Mouse (Mus musculus) midbrain, embryonic 10.5 days (tissue): ENCODE results near the gene Fosb. TPM values are rescaled to one million over a fixed set of nuclear protein-coding genes. Genes with fewer than 3 reads are reported as not detected.

Experiments used
- DNase-seq: peaks from one replicate; pipeline ENCODE4 v3.0.0-alpha.2; 2017; ENCODE audit warnings: low spot score
- H3K27ac ChIP-seq: fragments of 300-500 bp; sonication (generic); replicated peaks from 2 replicates; pipeline ENCODE4 v1.5.1; 2016; ENCODE audit warnings: mild to moderate bottlenecking
- H3K27me3 ChIP-seq: fragments of 300-500 bp; sonication (generic); 2 replicates; pipeline ENCODE4 v1.6.1; 2016; ENCODE audit warnings: low read depth, mild to moderate bottlenecking; ENCODE audit not compliant: poor library complexity, severe bottlenecking
- H3K36me3 ChIP-seq: fragments of 300-500 bp; sonication (generic); 2 replicates; pipeline ENCODE4 v1.6.1; 2016; ENCODE audit warnings: mild to moderate bottlenecking, moderate library complexity
- H3K4me1 ChIP-seq: fragments of 300-500 bp; sonication (generic); 2 replicates; pipeline ENCODE4 v1.6.1; 2016
- H3K4me3 ChIP-seq: fragments of 300-500 bp; sonication (generic); 2 replicates; pipeline ENCODE4 v1.5.1; 2016; ENCODE audit warnings: mild to moderate bottlenecking, moderate library complexity
- H3K9me3 ChIP-seq: fragments of 300-500 bp; sonication (generic); replicated peaks from 2 replicates; pipeline ENCODE4 v1.6.1; 2016; ENCODE audit warnings: mild to moderate bottlenecking
- WGBS: fragments of 180-500 bp; shearing (Covaris S2); methylation state at CpG from one replicate; pipeline ENCODE4 v1.1.7; 2016; 5-methylcytosine and 5-hydroxymethylcytosine counted together
- polyA plus RNA-seq: library from polyadenylated mRNA; unstranded; fragments of >200 nt; fragmentation: Nextera tagmentation; extraction: Ambion mirVana; gene quantifications from 2 replicates; pipeline ENCODE4 v1.2.1, GENCODE M21; 2016

The Fosb gene
- polyA plus RNA-seq, result 0.02 TPM in 1 of 2 replicates, not detected in the other

DNA sequence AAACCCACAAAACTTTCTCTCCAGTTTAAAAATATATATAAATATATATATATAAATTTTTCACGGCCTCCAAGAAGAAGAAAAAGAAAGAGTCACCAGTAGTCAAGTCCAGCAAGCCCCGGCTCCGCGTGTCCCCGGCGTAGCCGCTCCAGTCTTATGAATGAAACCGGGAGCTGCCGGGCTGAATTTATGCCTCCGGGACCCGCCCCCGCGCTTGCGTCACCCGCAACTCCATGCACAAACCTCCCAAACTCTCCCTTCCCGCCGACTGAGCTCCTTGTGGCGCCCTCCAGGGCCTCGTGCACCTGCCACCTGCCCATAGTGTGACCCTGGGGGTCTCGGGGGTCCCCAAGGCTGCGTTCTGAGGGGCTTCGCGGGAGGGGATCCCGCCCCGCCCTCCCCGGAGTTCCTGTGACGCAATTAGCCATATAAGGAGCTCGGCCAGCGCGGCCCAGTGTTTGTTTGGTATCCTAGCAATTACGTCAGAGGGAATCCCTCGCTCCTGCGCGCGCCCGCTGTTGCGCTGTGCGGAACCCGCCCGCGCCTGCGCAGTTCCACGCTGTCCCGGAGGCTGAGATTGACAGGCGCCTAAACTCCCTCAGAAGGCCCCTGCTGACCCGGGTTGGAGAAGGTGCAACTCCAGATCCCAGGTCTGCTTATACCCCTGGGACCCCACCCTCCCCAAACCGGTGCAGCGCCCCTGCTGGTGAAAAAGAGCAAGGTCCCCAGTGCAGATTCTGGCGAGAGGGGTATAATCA, at the start of gene Fosb:
Fosb (minus strand) TSS at position 168 of the 758 bp plus-strand sequence.
- under 1% methylated on average over 49 of the region's 49 CpGs for WGBS
- Histone ChIP-seq H3K27ac (peak within 1 kb of the TSS; percentile 47), H3K36me3 (no peaks in the 10 kb centered on the region), H3K9me3 (no peaks in the 10 kb centered on the region), H3K4me3 (peak within 1 kb of the TSS; percentile 80), H3K4me1 (peaks cover 35% of the 10 kb centered on the region), H3K27me3 (peaks cover 67% of the 10 kb centered on the region)
- DNase-seq, result peak; percentile 95

DNA sequence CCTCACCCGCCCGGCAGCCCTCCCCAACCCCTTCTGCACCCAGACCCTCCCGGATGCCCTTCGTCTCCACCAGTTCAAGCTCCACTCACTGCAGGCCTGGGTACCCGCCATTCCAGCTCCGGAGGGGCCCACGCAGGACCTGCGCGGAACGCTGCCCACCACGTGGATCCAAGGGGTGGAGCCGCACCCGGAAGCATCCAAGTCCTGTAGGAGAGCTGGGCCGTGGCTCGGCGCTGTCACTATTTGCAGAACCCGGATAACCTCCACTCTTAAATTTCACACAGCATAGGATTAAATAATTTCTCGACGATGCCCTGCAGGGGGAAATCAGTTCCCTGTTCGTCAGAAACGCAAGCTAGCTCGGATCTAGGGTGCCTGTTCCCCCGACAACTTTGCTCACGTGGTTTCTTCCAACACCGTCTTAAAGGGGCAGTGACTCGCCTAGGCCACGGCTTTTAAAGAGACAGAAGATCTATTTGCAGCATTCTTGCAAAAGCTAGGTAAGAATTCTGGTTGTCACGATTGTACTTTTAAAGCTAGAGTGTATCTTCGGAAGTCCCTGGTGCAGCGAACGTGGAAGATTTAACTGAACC, 49.5 kb upstream of the Fosb start, which contains the start of the genes Cd3eap and Ppp1r13l:
Cd3eap (minus strand) TSS at position 185 of the 593 bp plus-strand sequence.
Ppp1r13l (plus strand) TSS at position 451 of the 593 bp plus-strand sequence.
- Histone ChIP-seq H3K27ac (peak within 1 kb of the TSS; percentile 93), H3K4me1 (peaks cover 62% of the 10 kb centered on the region), H3K9me3 (no peaks in the 10 kb centered on the region), H3K36me3 (peaks cover 35% of the 10 kb centered on the region), H3K4me3 (peak within 1 kb of the TSS; percentile 87), H3K27me3 (peaks cover 21% of the 10 kb centered on the region; the same call in 1 of the 2 replicates)
- under 1% methylated on average over 31 of the region's 31 CpGs for WGBS
- peak; percentile 87 for DNase-seq

DNA sequence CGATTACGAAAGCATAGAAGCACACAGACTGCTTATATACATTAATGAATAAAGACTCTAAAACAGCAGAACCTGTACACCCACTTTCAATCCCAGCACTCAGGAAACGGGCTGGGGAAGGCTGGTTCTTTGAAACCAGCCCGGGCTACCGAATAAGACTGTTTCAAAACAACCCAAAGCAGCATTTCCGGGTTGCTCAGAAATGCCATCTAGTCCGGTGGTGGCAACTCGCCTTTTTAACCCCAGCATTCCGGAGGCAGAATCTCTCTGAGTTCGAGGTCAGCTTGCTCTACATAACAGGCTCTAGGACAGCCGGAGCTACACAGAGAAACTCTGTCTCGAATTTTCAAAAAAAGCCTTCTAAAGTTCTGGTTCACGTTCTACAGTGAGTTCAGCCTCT, 48.8 kb upstream of the Fosb start:
- Histone ChIP-seq H3K27ac (peak overlapping the region; percentile 93), H3K4me3 (peak overlapping the region; percentile 87), H3K9me3 (no peaks in the 10 kb centered on the region), H3K36me3 (peaks cover 42% of the 10 kb centered on the region), H3K4me1 (peaks cover 56% of the 10 kb centered on the region), H3K27me3 (peaks cover 14% of the 10 kb centered on the region; the same call in 1 of the 2 replicates)
- WGBS, result 28% methylated on average over 13 of the region's 13 CpGs
- no peak for DNase-seq

DNA sequence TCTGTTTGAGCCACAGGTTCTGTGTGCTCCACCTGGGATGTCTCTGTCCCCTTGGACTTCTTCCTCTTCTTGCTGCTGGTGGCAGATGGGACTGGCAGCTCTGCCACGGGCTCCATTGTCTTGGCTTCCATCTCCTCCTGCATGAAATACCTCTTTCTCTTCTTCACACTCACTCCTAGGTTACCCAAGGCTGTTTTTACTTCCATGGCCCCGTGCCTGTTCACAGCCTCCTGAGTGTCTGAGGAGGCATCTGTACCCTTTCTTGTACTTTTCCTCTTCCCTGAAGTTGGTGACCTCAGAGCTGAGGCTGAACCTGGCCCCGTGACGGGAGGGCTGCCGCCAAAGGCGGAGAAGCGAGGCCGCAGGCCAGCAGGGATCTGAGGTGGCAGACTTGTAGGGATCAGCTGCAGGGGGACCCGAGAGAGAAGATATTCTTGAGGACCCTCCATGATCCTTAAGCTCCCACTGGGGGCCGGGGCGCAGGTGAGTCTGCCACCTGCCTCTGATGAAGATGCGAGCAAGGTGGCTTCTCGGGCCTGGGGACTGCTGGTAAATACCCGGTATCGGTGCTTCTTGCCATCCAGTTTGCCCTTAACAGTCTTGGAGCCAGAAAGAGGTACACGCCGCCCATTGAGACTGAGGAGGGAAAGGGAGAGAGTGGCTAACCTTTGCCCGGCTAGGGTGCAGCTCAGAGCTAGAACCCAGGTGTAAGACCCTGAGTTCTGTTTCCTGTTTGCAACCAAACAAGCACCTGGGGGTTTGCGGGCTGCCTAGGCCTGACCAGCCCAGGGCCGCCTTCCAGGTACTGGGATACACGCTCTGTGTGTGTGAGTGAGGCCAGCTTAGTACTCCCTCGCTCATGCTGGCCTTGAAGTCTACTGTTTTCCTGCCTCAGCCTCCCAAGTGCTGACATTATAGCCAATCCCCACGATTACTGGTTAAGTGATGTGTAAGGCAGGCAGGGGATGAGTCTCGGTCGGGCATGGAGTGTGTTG, 47.8 kb upstream of the Fosb start:
- H3K27ac ChIP-seq, result no peak overlapping the region
- H3K36me3 ChIP-seq, result peaks cover 52% of the 10 kb centered on the region
- DNase-seq, result no peak
- 93% methylated on average over 25 of the region's 25 CpGs for WGBS
- no peaks in the 10 kb centered on the region for H3K9me3 ChIP-seq
- H3K4me1 ChIP-seq, result peaks cover 47% of the 10 kb centered on the region
- peaks cover 5% of the 10 kb centered on the region; the same call in 1 of the 2 replicates for H3K27me3 ChIP-seq
- peak overlapping the region; percentile 87 for H3K4me3 ChIP-seq

DNA sequence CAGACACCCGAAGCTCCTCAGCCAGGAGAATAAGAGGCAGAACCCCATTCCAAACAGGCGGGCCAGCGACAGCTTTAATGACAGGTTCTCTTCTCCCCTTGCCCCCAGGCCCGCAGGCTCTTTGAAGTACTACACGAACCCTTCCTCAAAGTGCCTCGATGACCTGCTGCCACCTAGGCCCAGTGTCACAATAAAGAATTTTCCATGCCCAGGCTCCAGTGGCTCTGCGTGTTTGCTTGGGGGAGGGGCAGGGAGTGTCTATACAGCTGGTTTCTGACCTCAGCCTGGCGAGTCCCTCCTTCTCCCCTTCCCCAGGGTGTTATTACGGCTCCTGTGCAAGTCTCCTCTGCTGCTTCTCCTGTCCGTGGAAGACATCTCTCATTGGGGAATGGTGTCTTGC, 46.5 kb upstream of the Fosb start:
- H3K27ac ChIP-seq, result no peak overlapping the region
- peaks cover 65% of the 10 kb centered on the region for H3K36me3 ChIP-seq

DNA sequence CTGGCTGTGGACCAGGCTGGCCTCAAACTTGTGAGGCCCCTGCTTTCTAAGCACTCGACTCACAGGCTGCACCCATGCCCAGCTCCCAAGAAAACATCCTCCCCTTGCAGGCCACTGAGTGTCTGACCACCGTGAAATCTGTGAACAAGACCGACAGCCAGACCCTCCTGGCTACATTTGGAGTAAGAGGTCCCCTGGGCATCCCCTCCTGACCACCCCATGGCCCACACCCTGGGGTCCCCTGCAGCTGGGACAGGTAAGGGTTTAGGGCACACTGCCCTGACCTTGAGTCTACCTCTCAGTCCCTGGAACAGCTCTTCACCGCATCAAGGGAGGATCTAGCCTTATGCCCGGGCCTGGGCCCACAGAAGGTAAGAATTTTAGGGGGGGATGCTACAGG, 45.1 kb upstream of the Fosb start:
- H3K4me1 ChIP-seq, result peaks cover 20% of the 10 kb centered on the region
- peaks cover 76% of the 10 kb centered on the region for H3K36me3 ChIP-seq
- 87% methylated on average over 5 of the region's 5 CpGs for WGBS
- H3K27me3 ChIP-seq, result no peaks in the 10 kb centered on the region
- no peak for DNase-seq
- no peak overlapping the region for H3K27ac ChIP-seq
- H3K4me3 ChIP-seq, result no peak overlapping the region
- H3K9me3 ChIP-seq, result no peaks in the 10 kb centered on the region

More for the DNA sequence above, 46.5 kb upstream of the Fosb start:
- Histone ChIP-seq H3K9me3 (no peaks in the 10 kb centered on the region), H3K4me3 (peak overlapping the region; percentile 2; the same call in 1 of the 2 replicates), H3K27me3 (no peaks in the 10 kb centered on the region), H3K4me1 (peaks cover 33% of the 10 kb centered on the region)
- 81% methylated on average over 10 of the region's 10 CpGs for WGBS
- no peak for DNase-seq

DNA sequence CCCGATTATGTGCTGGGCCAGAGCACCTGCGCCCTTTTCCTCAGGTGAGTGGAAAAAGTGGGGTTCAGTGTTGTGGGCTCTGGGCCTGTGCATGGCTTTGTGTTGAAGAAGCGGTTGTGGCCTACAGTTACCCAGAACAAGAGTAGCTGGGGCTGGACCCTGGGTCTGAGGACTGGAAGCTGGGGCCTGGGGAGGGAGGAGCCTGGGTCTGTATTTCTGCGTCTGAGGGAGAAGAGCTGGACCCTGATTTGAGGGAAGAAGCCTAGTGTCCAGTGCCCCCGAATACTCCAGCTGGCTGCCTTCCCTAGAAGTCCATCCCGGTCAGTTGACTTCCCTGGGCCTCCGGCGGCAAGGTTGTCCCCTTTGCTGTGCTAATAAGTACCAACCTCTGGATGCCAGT, 40.4 kb upstream of the Fosb start:
- 97% methylated on average over 8 of the region's 8 CpGs for WGBS
- Histone ChIP-seq H3K9me3 (no peaks in the 10 kb centered on the region), H3K27ac (no peak overlapping the region), H3K4me3 (no peak overlapping the region), H3K27me3 (no peaks in the 10 kb centered on the region), H3K4me1 (peaks cover 11% of the 10 kb centered on the region), H3K36me3 (peaks cover 74% of the 10 kb centered on the region)
- no peak for DNase-seq

DNA sequence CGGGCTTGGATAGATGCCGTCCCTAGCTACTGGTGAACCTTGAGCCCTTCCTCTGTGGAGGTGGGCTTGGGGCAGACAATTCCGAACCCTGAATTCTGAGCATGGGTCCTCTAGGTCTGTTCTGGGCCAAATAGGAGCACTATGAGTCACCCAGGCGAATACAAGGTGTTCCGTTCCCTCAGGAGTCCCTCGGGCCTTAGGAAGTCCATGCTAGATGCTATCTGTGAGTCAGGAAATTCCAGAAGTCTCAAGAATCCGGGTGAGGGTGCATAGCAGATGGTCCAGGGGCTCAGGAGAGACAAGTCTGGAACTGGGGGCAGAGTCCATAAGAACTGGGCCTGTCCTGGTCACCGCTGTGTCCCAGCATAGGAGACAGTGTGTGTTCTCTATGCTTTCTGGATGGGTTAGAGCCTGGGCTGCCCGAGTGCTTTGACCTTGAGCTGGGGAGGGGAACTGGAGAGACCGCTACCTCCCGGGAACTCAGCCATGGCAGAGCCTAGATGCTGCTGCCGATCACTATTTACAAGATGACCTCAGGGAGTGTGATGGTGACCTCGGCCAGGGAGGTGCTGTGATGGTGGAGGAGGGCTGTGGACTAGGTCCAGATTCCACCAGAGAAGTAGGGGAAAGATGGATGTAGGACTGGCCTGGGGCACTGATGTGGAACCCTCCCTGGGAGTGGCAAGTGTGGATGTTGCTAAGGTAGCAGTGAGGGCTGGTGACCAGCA, 39.5 kb upstream of the Fosb start:
- 91% methylated on average over 13 of the region's 13 CpGs for WGBS
- H3K27ac ChIP-seq, result no peak overlapping the region
- H3K9me3 ChIP-seq, result no peaks in the 10 kb centered on the region
- no peaks in the 10 kb centered on the region for H3K27me3 ChIP-seq
- H3K4me3 ChIP-seq, result 0 out of 2 replicates have a peak overlapping the region, but pooled peaks have one; percentile 3
- peaks cover 16% of the 10 kb centered on the region for H3K4me1 ChIP-seq
- H3K36me3 ChIP-seq, result peaks cover 65% of the 10 kb centered on the region
- DNase-seq, result no peak

DNA sequence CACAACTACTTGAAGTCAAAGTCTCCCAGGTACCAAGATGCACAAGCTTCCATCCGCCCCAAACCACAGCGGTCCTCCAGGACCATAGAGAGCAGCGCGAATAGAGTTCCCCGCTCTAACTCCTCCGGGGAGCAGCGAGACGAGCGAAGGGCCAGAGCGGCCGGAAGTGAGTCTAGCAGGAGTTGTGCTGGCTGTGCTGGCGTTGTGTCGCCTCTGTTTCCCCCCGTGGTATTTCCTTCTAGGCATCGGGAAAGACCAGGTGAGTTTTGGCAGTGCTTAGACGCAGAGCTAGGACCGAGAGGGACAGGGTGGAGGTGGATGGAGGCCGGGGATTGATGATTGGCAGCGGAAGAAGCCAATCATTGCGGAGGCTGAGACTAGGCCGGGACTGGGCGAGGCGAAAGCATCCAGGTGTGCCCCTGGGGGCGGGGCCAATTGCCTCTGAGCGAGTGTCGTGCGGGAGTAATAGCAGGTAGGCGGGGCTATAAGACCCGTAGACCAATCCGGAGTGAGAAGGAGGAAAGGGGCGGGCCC, 35.2 kb upstream of the Fosb start:
- Histone ChIP-seq H3K36me3 (peaks cover 25% of the 10 kb centered on the region), H3K27me3 (peaks cover 19% of the 10 kb centered on the region), H3K4me1 (peaks cover 43% of the 10 kb centered on the region), H3K27ac (peak overlapping the region; percentile 91), H3K9me3 (no peaks in the 10 kb centered on the region), H3K4me3 (peak overlapping the region; percentile 70)
- WGBS, result under 1% methylated on average over 31 of the region's 31 CpGs
- DNase-seq, result peak; percentile 94

DNA sequence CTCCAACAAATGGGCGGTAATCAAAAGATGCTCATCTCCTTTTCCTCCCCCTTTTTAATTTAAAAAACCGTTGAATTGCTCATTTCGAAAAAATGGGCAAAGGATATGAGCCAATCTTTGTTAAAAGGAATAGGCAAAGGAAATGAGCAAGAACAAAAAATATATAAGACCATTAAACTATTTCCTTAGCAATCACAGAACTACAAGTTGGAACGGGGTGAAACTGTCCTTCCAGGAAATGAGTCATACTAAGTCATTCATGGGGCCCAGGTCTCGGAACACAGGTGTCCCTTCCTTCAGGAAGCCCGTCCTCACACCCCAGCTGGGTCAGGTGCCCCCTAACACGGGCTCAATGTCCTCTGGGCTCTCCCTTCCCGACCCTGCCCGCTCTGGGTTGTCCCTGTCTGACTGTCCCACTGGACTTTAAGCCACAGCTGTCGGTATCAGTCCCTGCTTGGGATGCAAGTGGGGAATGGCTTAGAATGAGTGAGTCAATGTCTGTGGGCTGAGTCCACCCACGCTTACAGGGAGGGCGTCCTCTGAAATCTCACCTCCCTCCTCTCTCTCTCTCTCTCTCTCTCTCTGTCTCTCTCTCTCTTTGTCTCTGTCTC, 34.5 kb upstream of the Fosb start, which contains the start of gene Ercc1:
Ercc1 (plus strand) TSS at position 542 of the 611 bp plus-strand sequence.
- Histone ChIP-seq H3K36me3 (peaks cover 18% of the 10 kb centered on the region), H3K4me3 (peak within 1 kb of the TSS; percentile 70), H3K4me1 (peaks cover 43% of the 10 kb centered on the region), H3K9me3 (no peaks in the 10 kb centered on the region), H3K27me3 (peaks cover 19% of the 10 kb centered on the region), H3K27ac (peak within 1 kb of the TSS; percentile 91)
- WGBS, result 30% methylated on average over 12 of the region's 12 CpGs
- DNase-seq, result no peak

DNA sequence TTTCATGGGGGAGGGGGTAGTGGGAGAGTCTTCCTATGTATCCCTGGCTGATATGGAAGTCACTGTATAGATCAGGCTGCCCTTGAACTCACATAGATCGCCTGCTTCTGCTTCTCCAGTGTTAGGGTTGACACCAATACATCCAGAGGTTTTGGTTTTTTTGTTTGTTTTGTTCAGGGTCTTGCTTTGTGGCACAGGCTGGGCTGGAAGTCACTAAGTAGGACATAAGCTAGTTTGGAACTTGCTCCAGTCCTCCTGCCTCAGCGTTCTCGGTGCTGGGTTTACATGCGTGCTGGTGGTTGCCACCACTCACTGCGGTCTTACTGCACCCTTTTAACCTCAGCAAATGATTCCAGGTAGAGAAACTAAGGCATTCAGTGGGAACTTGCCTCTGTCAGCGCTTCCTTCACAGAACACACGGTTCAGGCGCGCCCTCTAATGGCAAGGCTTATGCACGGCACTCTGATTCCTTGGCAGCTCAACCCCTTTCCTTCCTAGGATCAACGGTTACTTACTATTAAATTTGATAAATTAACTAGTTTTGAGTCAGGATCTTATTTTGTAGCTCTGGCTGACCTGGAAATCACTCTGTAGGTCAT, 33.5 kb upstream of the Fosb start:
- H3K4me1 ChIP-seq, result peaks cover 43% of the 10 kb centered on the region
- WGBS, result 3% methylated on average over 11 of the region's 11 CpGs
- peak overlapping the region; percentile 30; the same call in 1 of the 2 replicates for H3K4me3 ChIP-seq

More for the DNA sequence above, 33.5 kb upstream of the Fosb start:
- Histone ChIP-seq H3K27me3 (peaks cover 24% of the 10 kb centered on the region), H3K36me3 (peaks cover 8% of the 10 kb centered on the region), H3K27ac (no peak overlapping the region), H3K9me3 (no peaks in the 10 kb centered on the region)
- peak; percentile 73 for DNase-seq
